8 mouse cellular contexts compared by ENCODE assay signal in the genomic region with DNA sequence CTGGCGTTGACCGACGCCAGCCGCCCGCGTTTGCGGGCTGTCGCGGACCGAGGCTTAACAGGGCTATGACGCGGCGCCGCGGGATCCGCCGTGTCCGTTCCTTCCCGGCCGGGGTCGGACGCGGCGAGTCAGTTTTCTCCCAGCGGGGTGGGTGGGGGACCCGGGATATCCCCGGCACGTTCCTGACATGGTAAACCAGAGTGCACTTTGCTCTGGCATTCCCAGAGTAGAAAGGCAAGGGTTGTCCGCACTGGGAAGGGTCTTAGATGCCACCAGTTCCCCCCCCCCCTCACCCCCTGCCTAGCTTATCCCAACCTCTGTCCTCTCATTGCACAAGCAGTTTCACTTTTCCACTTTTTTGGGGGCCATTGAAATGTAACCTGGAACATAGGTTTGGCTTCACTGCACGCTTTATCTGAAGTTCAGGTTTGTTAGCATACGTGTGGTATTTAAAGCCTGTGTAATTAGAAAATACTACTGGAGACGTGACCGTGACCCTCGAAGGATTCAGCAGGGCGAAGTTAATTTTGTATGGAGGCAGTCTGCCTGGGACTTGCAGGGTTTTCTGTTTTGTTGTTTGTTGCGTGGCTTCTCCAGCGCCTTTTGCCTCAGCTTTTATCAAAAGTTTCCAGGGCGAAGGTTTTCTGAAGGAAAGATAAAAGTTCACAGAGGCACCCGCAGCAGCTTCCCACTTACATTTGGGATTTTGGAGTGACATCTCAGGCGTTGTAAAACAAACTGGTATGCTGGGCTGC. TPM values are rescaled to one million over a fixed set of nuclear protein-coding genes. Genes with fewer than 3 reads are reported as not detected.
DNase-seq lines count a peak whose midpoint lies in the region; ATAC-seq and TF ChIP-seq lines count a peak whose summit lies in the region.

No protein-coding gene starts in this region.

- peak overlapping the region; percentile 54 for H3K9ac ChIP-seq in lung, embryonic 14.5 days
- H3K9ac ChIP-seq in limb, embryonic 12.5 days (replicated peaks) = peak overlapping the region; percentile 52; the same call in 1 of the 2 replicates

- WGBS in lung, embryonic 14.5 days = 5% methylated on average over 40 of the region's 40 CpGs
- WGBS in forebrain, embryonic 10.5 days = 5% methylated on average over 36 of the region's 40 CpGs
- 6% methylated on average over 31 of the region's 40 CpGs for WGBS in limb, embryonic 12.5 days
- 14% methylated on average over 40 of the region's 40 CpGs for WGBS in olfactory bulb, adult 2 months

- no peak for TF ChIP-seq CTCF in lung, embryonic 14.5 days (IDR thresholded peaks at IDR 0.05; ENCODE audit: low read depth)
- TF ChIP-seq CTCF in olfactory bulb, adult 2 months (IDR thresholded peaks at IDR 0.05; ENCODE audit: insufficient read depth, low read depth, low read length) = no peak

- DNase-seq in lung, embryonic 14.5 days = peak; percentile 35
- DNase-seq in lung, postnatal 14 days = no peak
- no peak for DNase-seq in forebrain, embryonic 10.5 days (ENCODE audit: extremely low spot score, low spot score)
- DNase-seq in thymus, postnatal 10 days (ENCODE audit: low spot score in 2 of 2) = no peak
- no peak for DNase-seq in lung, postnatal 36 days
- no peak for DNase-seq in B cell, adult 2 months

- H3K4me2 ChIP-seq in lung, embryonic 14.5 days = peak overlapping the region; percentile 67
- H3K4me2 ChIP-seq in limb, embryonic 12.5 days = peak overlapping the region; percentile 61

- H3K27ac ChIP-seq in lung, embryonic 14.5 days (ENCODE audit: low read depth) = no peak overlapping the region
- H3K27ac ChIP-seq in forebrain, embryonic 10.5 days = peak overlapping the region; percentile 75
- H3K27ac ChIP-seq in limb, embryonic 12.5 days = no peak overlapping the region
- no peak overlapping the region for H3K27ac ChIP-seq in olfactory bulb, adult 2 months (ENCODE audit: insufficient read depth, low read depth, low read length)

- no peaks in the 10 kb centered on the region for H3K9me3 ChIP-seq in lung, embryonic 14.5 days (ENCODE audit: low read depth, low read length)
- H3K9me3 ChIP-seq in forebrain, embryonic 10.5 days = no peaks in the 10 kb centered on the region
- no peaks in the 10 kb centered on the region for H3K9me3 ChIP-seq in limb, embryonic 12.5 days

- H3K27me3 ChIP-seq in lung, embryonic 14.5 days (ENCODE audit: insufficient read depth, low read length) = peaks cover 56% of the 10 kb centered on the region
- peaks cover 86% of the 10 kb centered on the region for H3K27me3 ChIP-seq in forebrain, embryonic 10.5 days (ENCODE audit: poor library complexity, severe bottlenecking)
- peaks cover 67% of the 10 kb centered on the region for H3K27me3 ChIP-seq in limb, embryonic 12.5 days

- H3K36me3 ChIP-seq in lung, embryonic 14.5 days (ENCODE audit: insufficient read depth) = no peaks in the 10 kb centered on the region
- no peaks in the 10 kb centered on the region for H3K36me3 ChIP-seq in forebrain, embryonic 10.5 days (replicated peaks)
- no peaks in the 10 kb centered on the region for H3K36me3 ChIP-seq in limb, embryonic 12.5 days

- H3K4me1 ChIP-seq in lung, embryonic 14.5 days (ENCODE audit: insufficient read depth) = no peaks in the 10 kb centered on the region
- peaks cover 42% of the 10 kb centered on the region for H3K4me1 ChIP-seq in forebrain, embryonic 10.5 days
- peaks cover 20% of the 10 kb centered on the region; the same call in 1 of the 2 replicates for H3K4me1 ChIP-seq in limb, embryonic 12.5 days (replicated peaks)
- H3K4me1 ChIP-seq in olfactory bulb, adult 2 months (ENCODE audit: control insufficient read depth, insufficient read depth, low read length) = peaks cover 20% of the 10 kb centered on the region

- peak overlapping the region; percentile 52 for H3K4me3 ChIP-seq in lung, embryonic 14.5 days (ENCODE audit: low read depth, low read length)
- H3K4me3 ChIP-seq in forebrain, embryonic 10.5 days = peak overlapping the region; percentile 48
- H3K4me3 ChIP-seq in limb, embryonic 12.5 days (replicated peaks) = peak overlapping the region; percentile 51
- peak overlapping the region; percentile 60 for H3K4me3 ChIP-seq in olfactory bulb, adult 2 months (ENCODE audit: insufficient read depth, low read depth, low read length)

- no peak for TF ChIP-seq POLR2A in olfactory bulb, adult 2 months (IDR thresholded peaks at IDR 0.05; ENCODE audit: insufficient read depth, low read depth, low read length)

- ATAC-seq in lung, embryonic 14.5 days (ENCODE audit: insufficient read depth) = no peak
- ATAC-seq in limb, embryonic 12.5 days (ENCODE audit: insufficient number of reproducible peaks, insufficient read depth, low FRiP score, low TSS enrichment, low read depth) = no peak

RNA-seq across cellular contexts. Expression of a gene that starts 0.9 kb away (rescaled TPM):
- 6.2 and 6.8 TPM in 2 replicates for polyA plus RNA-seq in lung, embryonic 14.5 days (2014; fragmentation: Nextera tagmentation; extraction: Ambion mirVana)
- polyA plus RNA-seq in forebrain, embryonic 10.5 days (2016; fragmentation: Nextera tagmentation; extraction: Ambion mirVana) = 1.6 and 2.0 TPM in 2 replicates
- polyA plus RNA-seq in limb, embryonic 12.5 days (2016; fragmentation: Nextera tagmentation; extraction: Ambion mirVana) = 3.6 and 4.3 TPM in 2 replicates
- not detected in 2 replicates for polyA plus RNA-seq in olfactory bulb, adult 2 months (2012; ENCODE audit: insufficient read depth, insufficient read length, low replicate concordance, missing spikeins)
